Mouse (Mus musculus) lung, postnatal 0 days (tissue): ENCODE data around the gene Alg13.

ENCODE experiments used
- CTCF ChIP-seq: IDR thresholded peaks from 2 replicates; pipeline ENCODE4 v1.5.1; 2016; ENCODE audit warnings: antibody characterized with exemption, mild to moderate bottlenecking
- EP300 ChIP-seq: IDR thresholded peaks from 2 replicates; pipeline ENCODE4 v1.6.1; 2016; ENCODE audit warnings: antibody characterized with exemption, mild to moderate bottlenecking, control low read depth

DNA sequence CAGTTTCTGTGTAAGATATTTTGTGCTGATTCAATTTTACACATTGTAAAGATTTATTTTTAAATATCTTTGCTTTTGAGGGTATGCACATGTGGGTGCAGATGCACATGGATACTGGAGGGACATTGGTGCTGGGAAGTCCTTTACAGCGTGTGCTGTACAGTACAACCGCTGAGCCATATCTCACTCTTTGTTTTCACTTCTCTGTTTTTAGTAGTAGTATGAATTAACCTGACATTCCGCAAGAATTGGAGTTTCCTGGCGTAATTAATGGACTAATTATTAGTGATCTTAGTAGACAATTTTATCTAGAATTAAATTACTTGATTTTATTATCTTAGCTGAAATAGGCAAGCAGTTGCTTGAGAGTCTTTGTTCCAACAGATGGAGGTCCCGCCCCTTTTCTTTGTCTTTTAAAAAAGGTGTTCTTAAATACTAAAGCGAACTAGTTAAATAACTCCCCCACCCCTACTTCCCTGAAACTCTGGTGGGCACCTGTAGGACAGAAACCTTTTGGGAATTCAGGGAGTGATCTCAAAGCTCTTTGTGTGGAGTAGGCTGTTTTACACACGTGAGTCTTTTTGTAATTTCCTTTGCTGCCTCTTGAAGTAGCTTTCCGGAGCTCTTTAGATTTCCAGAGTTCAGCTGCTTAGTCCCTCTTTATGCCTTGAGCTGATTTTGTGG lies 17.9 kb downstream of the Alg13 start:
- TF ChIP-seq CTCF (no peak), EP300 (no peak)
